Mouse (Mus musculus) hindbrain, postnatal 0 days (tissue): ENCODE measurements around the gene Ube2z. TPM values are rescaled to one million over a fixed set of nuclear protein-coding genes. Genes with fewer than 3 reads are reported as not detected.

Experiments
- ATAC-seq: fragments of 200-750 bp; cut with Nextera tagmentation; 2 replicates; pipeline ENCODE4 v1.8.0; 2017; ENCODE audit warnings: mild to moderate bottlenecking, moderate TSS enrichment, moderate library complexity
- DNase-seq: peaks from one replicate; pipeline ENCODE4 v3.0.0-alpha.2; 2015; ENCODE audit warnings: low spot score
- H3K27ac ChIP-seq: fragments of 300-500 bp; sonication (generic); 2 replicates; pipeline ENCODE4 v1.5.1; 2014; ENCODE audit warnings: mild to moderate bottlenecking
- H3K27me3 ChIP-seq: fragments of 300-500 bp; sonication (generic); 2 replicates; pipeline ENCODE4 v1.6.1; 2014; ENCODE audit warnings: low read length, mixed read lengths; ENCODE audit not compliant: insufficient read depth
- H3K36me3 ChIP-seq: fragments of 300-500 bp; sonication (generic); 2 replicates; pipeline ENCODE4 v1.6.1; 2014; ENCODE audit warnings: low read length, mixed read lengths; ENCODE audit not compliant: insufficient read depth
- H3K4me1 ChIP-seq: fragments of 300-500 bp; sonication (generic); 2 replicates; pipeline ENCODE4 v1.6.1; 2014; ENCODE audit warnings: antibody characterized with exemption, low read length, mixed read lengths; ENCODE audit not compliant: insufficient read depth
- H3K4me2 ChIP-seq: fragments of 300-500 bp; sonication (generic); 2 replicates; pipeline ENCODE4 v1.6.1; 2014; ENCODE audit warnings: low read depth, mild to moderate bottlenecking, low read length, moderate library complexity, mixed read lengths
- H3K4me3 ChIP-seq: fragments of 300-500 bp; sonication (generic); 2 replicates; pipeline ENCODE4 v1.5.1; 2014; ENCODE audit warnings: low read length
- H3K9ac ChIP-seq: fragments of 300-500 bp; sonication (generic); replicated peaks from 2 replicates; pipeline ENCODE4 v1.6.1; 2014; ENCODE audit warnings: mild to moderate bottlenecking, low read length, moderate library complexity, mixed read lengths
- H3K9me3 ChIP-seq: fragments of 300-500 bp; sonication (generic); 2 replicates; pipeline ENCODE4 v1.6.1; 2016; ENCODE audit warnings: low read length, mixed read lengths
- CTCF ChIP-seq: IDR thresholded peaks from 2 replicates; pipeline ENCODE4 v1.5.1; 2016; ENCODE audit warnings: antibody characterized with exemption, control low read depth, low read depth
- WGBS: fragments of 180-500 bp; shearing (Covaris S2); extraction: QIAGEN DNeasy Blood & Tissue Kit; methylation state at CpG from one replicate; pipeline ENCODE4 v1.1.7; 2014; 5-methylcytosine and 5-hydroxymethylcytosine counted together
- polyA plus RNA-seq: library from polyadenylated mRNA; unstranded; fragments of >200 nt; fragmentation: Nextera tagmentation; extraction: Ambion mirVana; gene quantifications from 2 replicates; pipeline ENCODE4 v1.2.1, GENCODE M21; 2015
- total RNA-seq: library from RNA; depleted of rRNA; stranded (reverse); fragments of >200 nt; gene quantifications from 2 replicates; pipeline ENCODE4 v1.2.3, GENCODE M21; 2014

Ube2z gene
- total and polyA plus RNA-seq, 2 experiments from 2014 or later: 32.9 to 50.1 TPM

- H3K36me3 ChIP-seq: peaks cover 10% of the 10 kb centered on the region
- under 1% methylated on average over 53 of the region's 64 CpGs for WGBS
- DNase-seq: no peak
- H3K9ac ChIP-seq: peak overlapping the region; percentile 87
- peak overlapping the region; percentile 93 for H3K4me2 ChIP-seq
- H3K27me3 ChIP-seq: no peaks in the 10 kb centered on the region
- H3K4me3 ChIP-seq: peak overlapping the region; percentile 95
- H3K4me1 ChIP-seq: peaks cover 10% of the 10 kb centered on the region
- peak; percentile 63 for ATAC-seq
- no peak for TF ChIP-seq CTCF
- peak overlapping the region; percentile 86 for H3K27ac ChIP-seq
- H3K9me3 ChIP-seq: no peaks in the 10 kb centered on the region
Measured at GRCm38 (mm10) chr11:96064521-96065214, 520 bp downstream of the Ube2z start.

GRCm38 (mm10) chr11:96058309-96058708 lies 6.9 kb downstream of the Ube2z start:
- H3K9ac ChIP-seq: no peak overlapping the region
- TF ChIP-seq CTCF: no peak
- H3K36me3 ChIP-seq: peaks cover 37% of the 10 kb centered on the region
- no peak for ATAC-seq
- peaks cover 1% of the 10 kb centered on the region for H3K4me1 ChIP-seq
- H3K4me2 ChIP-seq: no peak overlapping the region
- no peak overlapping the region for H3K27ac ChIP-seq
- no peaks in the 10 kb centered on the region for H3K27me3 ChIP-seq
- DNase-seq: no peak
- H3K9me3 ChIP-seq: no peaks in the 10 kb centered on the region
- H3K4me3 ChIP-seq: no peak overlapping the region
- 90% methylated on average over 4 of the region's 4 CpGs for WGBS

- no peak overlapping the region for H3K27ac ChIP-seq
- no peak overlapping the region for H3K4me3 ChIP-seq
- peaks cover 53% of the 10 kb centered on the region for H3K36me3 ChIP-seq
- H3K9me3 ChIP-seq: no peaks in the 10 kb centered on the region
- DNase-seq: no peak
- ATAC-seq: no peak
- no peak for TF ChIP-seq CTCF
- H3K27me3 ChIP-seq: no peaks in the 10 kb centered on the region
- no peak overlapping the region for H3K9ac ChIP-seq
- WGBS: 92% methylated on average over 3 of the region's 3 CpGs
- no peak overlapping the region for H3K4me2 ChIP-seq
- no peaks in the 10 kb centered on the region for H3K4me1 ChIP-seq
Measured at GRCm38 (mm10) chr11:96050854-96051253, 14.3 kb downstream of the Ube2z start.

GRCm38 (mm10) chr11:96049939-96050338 lies 15.2 kb downstream of the Ube2z start:
- Histone ChIP-seq H3K4me3 (no peak overlapping the region), H3K4me2 (no peak overlapping the region), H3K27me3 (no peaks in the 10 kb centered on the region), H3K27ac (no peak overlapping the region), H3K9ac (no peak overlapping the region), H3K4me1 (no peaks in the 10 kb centered on the region), H3K9me3 (no peaks in the 10 kb centered on the region), H3K36me3 (peaks cover 59% of the 10 kb centered on the region)
- no peak for DNase-seq
- no peak for TF ChIP-seq CTCF
- ATAC-seq: no peak
- WGBS: 79% methylated on average over 4 of the region's 4 CpGs

GRCm38 (mm10) chr11:96047469-96048373 lies 17.5 kb downstream of the Ube2z start:
- Histone ChIP-seq H3K4me2 (no peak overlapping the region), H3K27me3 (no peaks in the 10 kb centered on the region), H3K4me3 (no peak overlapping the region), H3K4me1 (no peaks in the 10 kb centered on the region), H3K9me3 (no peaks in the 10 kb centered on the region), H3K36me3 (peaks cover 54% of the 10 kb centered on the region), H3K9ac (no peak overlapping the region), H3K27ac (no peak overlapping the region)
- ATAC-seq (no peak), DNase-seq (no peak)
- no peak for TF ChIP-seq CTCF
- WGBS: 85% methylated on average over 4 of the region's 4 CpGs

GRCm38 (mm10) chr11:96046793-96047192 lies 18.4 kb downstream of the Ube2z start:
- Histone ChIP-seq H3K9me3 (no peaks in the 10 kb centered on the region), H3K36me3 (peaks cover 49% of the 10 kb centered on the region)
- 74% methylated on average over 2 of the region's 2 CpGs for WGBS

More at GRCm38 (mm10) chr11:96046793-96047192, 18.4 kb downstream of the Ube2z start:
- H3K9ac ChIP-seq: no peak overlapping the region
- DNase-seq (no peak), ATAC-seq (no peak)
- no peak overlapping the region for H3K4me3 ChIP-seq
- TF ChIP-seq CTCF: no peak
- H3K27ac ChIP-seq: no peak overlapping the region
- H3K4me1 ChIP-seq: no peaks in the 10 kb centered on the region
- no peaks in the 10 kb centered on the region for H3K27me3 ChIP-seq
- H3K4me2 ChIP-seq: no peak overlapping the region
